Mouse (Mus musculus): ENCODE results near the gene Gm9821.
A peak's percentile ranks its signal among the peaks of the same experiment; 100 is the strongest.

The Gm9821 gene

GRCm38 (mm10) chr2:91948792-91949241 lies 3.3 kb downstream of the Gm9821 start:
- DNase-seq (ENCODE audit: low spot score): no peak

- no peak for DNase-seq (ENCODE audit: low spot score)
Measured at GRCm38 (mm10) chr2:91949411-91950274, 4.1 kb downstream of the Gm9821 start.

DNA sequence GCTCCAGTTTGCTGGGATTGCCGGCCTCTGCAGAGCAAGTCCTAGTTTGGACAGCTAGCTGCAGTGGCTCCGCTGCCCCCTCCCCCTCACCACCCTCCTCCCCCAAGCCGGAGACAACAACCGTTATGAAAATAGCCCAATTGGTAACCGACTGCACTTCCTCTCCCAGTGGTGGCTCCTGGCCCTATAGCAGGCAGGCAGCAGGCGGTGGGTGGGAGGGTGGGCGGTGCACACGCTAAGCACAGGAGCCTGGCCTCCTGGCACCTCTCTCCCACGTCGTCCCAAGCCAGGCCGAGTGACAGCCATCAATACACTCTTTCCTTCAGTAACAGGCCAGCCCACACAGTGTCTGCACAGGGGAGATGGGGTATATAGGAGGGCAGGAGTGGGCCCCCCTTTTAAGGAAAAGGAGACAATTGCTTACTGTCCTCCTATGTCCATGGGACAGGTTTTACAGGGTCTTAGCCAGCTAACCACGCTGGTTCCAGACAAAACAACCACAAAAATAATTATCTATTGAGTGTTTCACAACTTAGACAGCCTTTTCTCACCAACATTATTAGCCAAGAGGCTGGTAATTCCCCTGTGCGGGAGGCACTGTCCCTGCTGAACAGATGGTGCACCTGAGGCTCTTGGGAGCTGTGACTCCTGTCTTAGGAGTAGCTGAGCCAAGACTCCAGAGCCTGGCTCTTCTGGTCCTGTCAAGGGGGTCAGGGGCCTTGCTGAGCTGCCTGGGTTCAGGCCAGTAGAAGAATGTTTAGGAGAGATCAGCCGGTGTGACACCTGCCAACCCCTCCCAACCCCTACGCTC lies 5.0 kb downstream of the Gm9821 start:
- no peak for DNase-seq (ENCODE audit: low spot score)

GRCm38 (mm10) chr2:91953825-91954224 lies 8.3 kb downstream of the Gm9821 start:
- no peak for DNase-seq (ENCODE audit: low spot score)

GRCm38 (mm10) chr2:91955121-91955591 lies 9.7 kb downstream of the Gm9821 start:
- no peak for DNase-seq (ENCODE audit: low spot score)

GRCm38 (mm10) chr2:91955875-91956274 lies 10.4 kb downstream of the Gm9821 start:
- DNase-seq (ENCODE audit: low spot score): no peak

DNA sequence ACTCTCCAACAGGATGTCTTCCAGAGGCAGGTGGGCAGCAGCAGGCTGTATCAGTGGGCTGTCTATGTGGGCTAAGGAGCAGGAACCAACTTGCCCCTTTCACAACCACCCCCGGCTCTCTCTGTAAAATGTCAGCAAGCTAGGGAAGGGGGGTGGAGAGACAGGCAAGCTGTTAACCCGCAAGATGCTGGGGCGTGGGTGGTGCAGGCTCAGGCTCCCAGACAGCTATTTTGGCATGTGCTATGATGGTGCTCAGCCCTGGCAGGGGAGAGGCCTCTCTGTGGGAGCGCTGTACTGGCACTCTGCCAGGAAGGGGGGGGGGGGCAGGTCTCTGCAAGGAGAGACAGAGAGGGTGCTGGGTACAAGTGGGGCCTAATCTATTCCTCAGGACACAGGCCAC lies 11.6 kb downstream of the Gm9821 start:
- DNase-seq (ENCODE audit: low spot score): no peak

DNA sequence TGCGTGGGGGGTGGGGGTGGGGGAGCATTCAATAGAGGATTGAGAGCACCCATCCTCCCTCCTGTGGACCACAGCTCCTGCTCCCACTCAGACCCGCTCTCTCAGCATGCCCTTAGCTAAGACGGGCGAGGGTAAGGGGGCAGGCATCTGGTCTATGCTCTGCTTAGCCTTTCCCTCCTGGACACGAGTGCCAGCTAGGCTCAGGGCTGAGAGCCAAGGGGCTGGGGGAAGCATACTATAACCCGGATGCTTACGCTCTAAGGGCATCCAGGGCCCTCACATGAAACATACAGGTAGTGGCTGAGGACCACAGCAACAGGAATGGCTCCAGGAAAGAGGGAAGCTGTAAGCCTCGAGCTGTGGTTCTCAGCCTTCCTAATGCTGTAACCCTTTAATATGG lies 12.5 kb downstream of the Gm9821 start:
- DNase-seq (ENCODE audit: low spot score): no peak

- DNase-seq (ENCODE audit: low spot score): no peak
Measured at GRCm38 (mm10) chr2:91958701-91959457, 13.4 kb downstream of the Gm9821 start.

- DNase-seq (ENCODE audit: low spot score): no peak
Measured at GRCm38 (mm10) chr2:91959544-91960410, 14.3 kb downstream of the Gm9821 start.

DNA sequence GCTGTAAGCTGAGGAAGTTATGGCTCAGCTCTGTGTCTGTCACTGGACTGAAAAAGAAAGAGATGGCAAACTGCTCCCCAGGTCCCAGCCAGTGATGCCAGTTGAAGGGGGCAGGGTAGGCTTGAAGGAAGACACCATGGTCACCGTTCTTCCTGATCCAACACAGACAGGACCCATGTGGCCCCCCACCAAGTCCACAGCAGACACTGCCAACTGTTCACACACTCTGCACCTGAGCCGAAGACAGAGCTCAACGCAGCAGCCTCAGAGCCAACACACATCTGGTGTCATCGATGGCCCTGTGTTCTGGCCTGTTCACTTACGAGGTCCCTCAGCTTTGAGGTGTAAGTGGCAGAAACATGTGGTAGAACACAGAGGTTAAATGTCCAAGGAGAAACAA lies 15.0 kb downstream of the Gm9821 start:
- no peak for DNase-seq (ENCODE audit: low spot score)

- DNase-seq (ENCODE audit: low spot score): no peak
Measured at GRCm38 (mm10) chr2:91961901-91962761, 16.6 kb downstream of the Gm9821 start.

DNA sequence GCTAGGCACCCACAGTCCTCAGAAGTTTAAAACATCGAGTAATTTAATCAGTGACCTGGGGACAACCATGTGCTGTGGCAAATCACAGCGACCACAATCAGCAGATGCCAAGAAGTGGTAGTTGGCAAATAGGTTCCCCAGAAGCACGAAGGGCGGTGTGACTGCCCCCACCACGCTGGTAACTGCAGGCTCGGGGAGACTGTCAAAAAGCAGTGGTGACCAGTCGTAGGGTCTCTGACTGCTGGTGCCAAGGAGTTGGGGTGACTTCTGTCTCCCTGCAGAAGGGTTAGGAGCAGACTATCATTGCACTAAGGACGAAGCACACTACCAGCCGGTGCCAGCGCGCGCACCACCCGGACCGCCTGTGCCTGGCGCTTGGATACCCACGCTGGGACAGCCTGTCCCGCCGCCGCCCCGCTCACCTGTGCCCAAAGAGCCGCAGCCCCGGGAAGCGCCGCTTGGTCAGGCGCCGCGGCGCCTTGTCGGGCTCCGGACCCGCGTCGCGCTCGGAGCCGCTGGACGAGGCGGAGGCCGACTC lies 17.4 kb downstream of the Gm9821 start:
- no peak for DNase-seq (ENCODE audit: low spot score)

DNA sequence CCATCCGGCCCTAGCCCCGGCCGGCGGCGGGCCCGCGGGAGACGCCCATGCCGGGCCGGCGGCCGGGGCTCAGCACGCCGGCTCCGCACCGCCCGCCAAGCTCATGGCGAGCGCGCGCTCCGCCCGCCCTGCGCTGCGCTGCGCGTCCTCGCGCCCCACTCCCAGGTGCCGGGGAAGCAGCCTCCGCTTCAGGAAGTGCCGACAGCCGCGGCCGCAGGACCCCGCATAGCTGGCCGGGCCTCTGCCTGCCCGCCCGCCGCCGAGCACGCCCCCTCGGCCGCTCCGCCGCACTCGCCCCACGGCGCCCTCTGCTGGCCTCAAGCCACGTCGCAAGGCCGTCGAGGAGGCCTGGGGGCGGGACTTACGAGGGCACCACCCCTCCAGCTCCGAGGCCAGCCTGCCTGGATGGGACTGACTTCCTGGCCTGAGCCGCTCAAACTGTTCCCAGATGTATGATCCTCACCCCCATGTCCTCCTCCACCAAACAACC lies 18.0 kb downstream of the Gm9821 start:
- DNase-seq (ENCODE audit: low spot score): peak; percentile 100

GRCm38 (mm10) chr2:91964610-91965204 lies 19.2 kb downstream of the Gm9821 start:
- no peak for DNase-seq (ENCODE audit: low spot score)

- DNase-seq (ENCODE audit: low spot score): no peak
Measured at GRCm38 (mm10) chr2:91965417-91965816, 19.9 kb downstream of the Gm9821 start.

- DNase-seq (ENCODE audit: low spot score): no peak
Measured at GRCm38 (mm10) chr2:91966367-91966766, 20.9 kb downstream of the Gm9821 start.

DNA sequence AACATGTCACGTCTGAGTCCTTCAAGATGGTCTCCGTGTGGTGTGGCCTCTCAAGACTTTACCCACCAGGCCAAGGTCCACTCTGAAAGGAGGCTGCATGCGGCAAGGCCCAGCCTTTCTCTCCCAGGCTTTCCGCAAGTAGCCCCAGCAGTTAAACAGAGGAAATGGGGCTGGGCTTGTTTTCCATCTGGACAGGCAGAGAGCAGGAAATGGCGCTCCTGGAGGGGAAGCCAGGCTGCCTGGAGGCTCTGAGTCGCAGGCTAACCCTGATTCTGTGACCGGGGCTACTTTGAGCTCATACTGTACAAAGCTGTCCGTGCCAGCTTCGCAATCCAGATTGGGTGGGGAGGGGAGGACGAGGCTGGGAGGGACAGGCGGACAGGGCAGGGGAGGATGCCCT lies 22.5 kb downstream of the Gm9821 start:
- no peak for DNase-seq (ENCODE audit: low spot score)
